Mouse (Mus musculus) midbrain, embryonic 10.5 days (tissue): Measurements from ENCODE around the gene Slc27a2. TPM values are rescaled to one million over a fixed set of nuclear protein-coding genes. Genes with fewer than 3 reads are reported as not detected.

Source experiments
- DNase-seq: peaks from one replicate; pipeline ENCODE4 v3.0.0-alpha.2; 2017; ENCODE audit warnings: low spot score
- H3K27ac ChIP-seq: fragments of 300-500 bp; sonication (generic); replicated peaks from 2 replicates; pipeline ENCODE4 v1.5.1; 2016; ENCODE audit warnings: mild to moderate bottlenecking
- H3K27me3 ChIP-seq: fragments of 300-500 bp; sonication (generic); 2 replicates; pipeline ENCODE4 v1.6.1; 2016; ENCODE audit warnings: low read depth, mild to moderate bottlenecking; ENCODE audit not compliant: poor library complexity, severe bottlenecking
- H3K36me3 ChIP-seq: fragments of 300-500 bp; sonication (generic); 2 replicates; pipeline ENCODE4 v1.6.1; 2016; ENCODE audit warnings: mild to moderate bottlenecking, moderate library complexity
- H3K4me1 ChIP-seq: fragments of 300-500 bp; sonication (generic); 2 replicates; pipeline ENCODE4 v1.6.1; 2016
- H3K4me3 ChIP-seq: fragments of 300-500 bp; sonication (generic); 2 replicates; pipeline ENCODE4 v1.5.1; 2016; ENCODE audit warnings: mild to moderate bottlenecking, moderate library complexity
- H3K9me3 ChIP-seq: fragments of 300-500 bp; sonication (generic); replicated peaks from 2 replicates; pipeline ENCODE4 v1.6.1; 2016; ENCODE audit warnings: mild to moderate bottlenecking
- WGBS: fragments of 180-500 bp; shearing (Covaris S2); methylation state at CpG from one replicate; pipeline ENCODE4 v1.1.7; 2016; 5-methylcytosine and 5-hydroxymethylcytosine counted together
- polyA plus RNA-seq: library from polyadenylated mRNA; unstranded; fragments of >200 nt; fragmentation: Nextera tagmentation; extraction: Ambion mirVana; gene quantifications from 2 replicates; pipeline ENCODE4 v1.2.1, GENCODE M21; 2016

Gene Slc27a2
- polyA plus RNA-seq, 1 experiment from 2014 or later, result 1.3 TPM

- DNase-seq, result no peak
- H3K27me3 ChIP-seq, result no peaks in the 10 kb centered on the region
- no peaks in the 10 kb centered on the region for H3K36me3 ChIP-seq
- peaks cover 13% of the 10 kb centered on the region; the same call in 1 of the 2 replicates for H3K9me3 ChIP-seq
- 72% methylated on average over 1 of the region's 1 CpGs for WGBS
- H3K4me3 ChIP-seq, result no peak overlapping the region
- H3K27ac ChIP-seq, result no peak overlapping the region
- H3K4me1 ChIP-seq, result no peaks in the 10 kb centered on the region
Measured at GRCm38 (mm10) chr2:126572163-126572562, 20.0 kb downstream of the Slc27a2 start.

GRCm38 (mm10) chr2:126572747-126573146 lies 20.5 kb downstream of the Slc27a2 start:
- DNase-seq, result no peak
- 89% methylated on average over 4 of the region's 4 CpGs for WGBS
- Histone ChIP-seq H3K4me1 (no peaks in the 10 kb centered on the region), H3K27me3 (no peaks in the 10 kb centered on the region), H3K27ac (no peak overlapping the region), H3K36me3 (no peaks in the 10 kb centered on the region), H3K4me3 (no peak overlapping the region), H3K9me3 (peaks cover 13% of the 10 kb centered on the region; the same call in 1 of the 2 replicates)

GRCm38 (mm10) chr2:126575391-126576176 lies 23.4 kb downstream of the Slc27a2 start:
- DNase-seq, result no peak
- no peaks in the 10 kb centered on the region for H3K27me3 ChIP-seq
- WGBS, result 85% methylated on average over 11 of the region's 11 CpGs
- no peak overlapping the region for H3K4me3 ChIP-seq
- peaks cover 9% of the 10 kb centered on the region; the same call in 1 of the 2 replicates for H3K9me3 ChIP-seq
- no peaks in the 10 kb centered on the region for H3K36me3 ChIP-seq
- H3K4me1 ChIP-seq, result no peaks in the 10 kb centered on the region
- H3K27ac ChIP-seq, result no peak overlapping the region

- no peak for DNase-seq
- Histone ChIP-seq H3K9me3 (no peaks in the 10 kb centered on the region), H3K36me3 (no peaks in the 10 kb centered on the region), H3K27me3 (no peaks in the 10 kb centered on the region), H3K4me1 (no peaks in the 10 kb centered on the region), H3K4me3 (no peak overlapping the region), H3K27ac (no peak overlapping the region)
- WGBS, result 91% methylated on average over 5 of the region's 5 CpGs
Measured at GRCm38 (mm10) chr2:126577362-126577761, 25.2 kb downstream of the Slc27a2 start.

- 93% methylated on average over 1 of the region's 1 CpGs for WGBS
- Histone ChIP-seq H3K4me1 (no peaks in the 10 kb centered on the region), H3K4me3 (no peak overlapping the region), H3K9me3 (no peaks in the 10 kb centered on the region), H3K27me3 (no peaks in the 10 kb centered on the region), H3K27ac (no peak overlapping the region), H3K36me3 (no peaks in the 10 kb centered on the region)
- no peak for DNase-seq
Measured at GRCm38 (mm10) chr2:126579282-126579681, 27.1 kb downstream of the Slc27a2 start.

GRCm38 (mm10) chr2:126583960-126584359 lies 31.8 kb downstream of the Slc27a2 start:
- no peaks in the 10 kb centered on the region for H3K27me3 ChIP-seq
- H3K4me1 ChIP-seq, result no peaks in the 10 kb centered on the region
- no peak for DNase-seq
- no peaks in the 10 kb centered on the region for H3K9me3 ChIP-seq
- H3K27ac ChIP-seq, result no peak overlapping the region
- 82% methylated on average over 6 of the region's 6 CpGs for WGBS
- no peak overlapping the region for H3K4me3 ChIP-seq
- no peaks in the 10 kb centered on the region for H3K36me3 ChIP-seq

- DNase-seq, result no peak
- 87% methylated on average over 8 of the region's 8 CpGs for WGBS
- H3K4me3 ChIP-seq, result no peak overlapping the region
- H3K36me3 ChIP-seq, result no peaks in the 10 kb centered on the region
- H3K27me3 ChIP-seq, result no peaks in the 10 kb centered on the region
- no peaks in the 10 kb centered on the region for H3K4me1 ChIP-seq
- no peaks in the 10 kb centered on the region for H3K9me3 ChIP-seq
- no peak overlapping the region for H3K27ac ChIP-seq
Measured at GRCm38 (mm10) chr2:126584621-126585369, 32.6 kb downstream of the Slc27a2 start.

GRCm38 (mm10) chr2:126587468-126587867 lies 35.3 kb downstream of the Slc27a2 start:
- no peak overlapping the region for H3K4me3 ChIP-seq
- 84% methylated on average over 3 of the region's 3 CpGs for WGBS
- no peak overlapping the region for H3K27ac ChIP-seq
- no peak for DNase-seq
- H3K36me3 ChIP-seq, result no peaks in the 10 kb centered on the region
- no peaks in the 10 kb centered on the region for H3K27me3 ChIP-seq
- no peaks in the 10 kb centered on the region for H3K4me1 ChIP-seq
- H3K9me3 ChIP-seq, result no peaks in the 10 kb centered on the region

- Histone ChIP-seq H3K4me3 (no peak overlapping the region), H3K9me3 (no peaks in the 10 kb centered on the region), H3K27me3 (no peaks in the 10 kb centered on the region; the same call in 1 of the 2 replicates), H3K36me3 (no peaks in the 10 kb centered on the region), H3K27ac (no peak overlapping the region), H3K4me1 (peaks cover 6% of the 10 kb centered on the region; the same call in 1 of the 2 replicates)
- DNase-seq, result no peak
- 92% methylated on average over 4 of the region's 4 CpGs for WGBS
Measured at GRCm38 (mm10) chr2:126591304-126591703, 39.1 kb downstream of the Slc27a2 start.

GRCm38 (mm10) chr2:126593831-126594610 lies 41.8 kb downstream of the Slc27a2 start:
- peak overlapping the region; percentile 39 for H3K4me3 ChIP-seq
- peak; percentile 74 for DNase-seq
- no peaks in the 10 kb centered on the region for H3K9me3 ChIP-seq
- WGBS, result 30% methylated on average over 26 of the region's 26 CpGs
- peaks cover 6% of the 10 kb centered on the region; the same call in 1 of the 2 replicates for H3K4me1 ChIP-seq
- no peak overlapping the region; the same call in 1 of the 2 replicates for H3K27ac ChIP-seq
- H3K27me3 ChIP-seq, result no peaks in the 10 kb centered on the region; the same call in 1 of the 2 replicates
- no peaks in the 10 kb centered on the region for H3K36me3 ChIP-seq

GRCm38 (mm10) chr2:126596347-126597072 lies 44.3 kb downstream of the Slc27a2 start:
- DNase-seq, result no peak
- Histone ChIP-seq H3K27ac (no peak overlapping the region), H3K4me1 (peaks cover 6% of the 10 kb centered on the region; the same call in 1 of the 2 replicates), H3K27me3 (no peaks in the 10 kb centered on the region; the same call in 1 of the 2 replicates), H3K36me3 (no peaks in the 10 kb centered on the region), H3K4me3 (no peak overlapping the region), H3K9me3 (no peaks in the 10 kb centered on the region)
- WGBS, result 95% methylated on average over 7 of the region's 7 CpGs
